Mouse (Mus musculus) megakaryocyte-erythroid progenitor cell, adult 5-6 weeks (primary cell): ENCODE results near the gene C1qtnf5. TPM values are rescaled to one million over a fixed set of nuclear protein-coding genes. Genes with fewer than 3 reads are reported as not detected.

Experiments used
- ATAC-seq: replicated peaks from 2 replicates; pipeline ENCODE4 v1.8.0; 2016; ENCODE audit warnings: mild to moderate bottlenecking, inconsistent platforms; ENCODE audit not compliant: severe bottlenecking, poor library complexity, low FRiP score, low TSS enrichment
- total RNA-seq, 2 experiments: library from RNA; stranded (forward) in 1 of 2; stranded (reverse) in 1 of 2; fragments of 200-1000, 215-1000 nt in 1 of 2; fragments of >200 nt in 1 of 2; fragmentation: Nextera tagmentation in 1 of 2; gene quantifications; 2 replicates each; pipeline ENCODE4 v1.2.3; 2014 to 2017

The C1qtnf5 gene
- total RNA-seq (2014; fragmentation: Nextera tagmentation) (not detected in 2 replicates), total RNA-seq (2017) (not detected in 2 replicates)

GRCm38 (mm10) chr9:44107110-44107509 lies at the start of gene C1qtnf5:
C1qtnf5 (plus strand) TSS chr9:44107245.
- ATAC-seq: no peak

DNA sequence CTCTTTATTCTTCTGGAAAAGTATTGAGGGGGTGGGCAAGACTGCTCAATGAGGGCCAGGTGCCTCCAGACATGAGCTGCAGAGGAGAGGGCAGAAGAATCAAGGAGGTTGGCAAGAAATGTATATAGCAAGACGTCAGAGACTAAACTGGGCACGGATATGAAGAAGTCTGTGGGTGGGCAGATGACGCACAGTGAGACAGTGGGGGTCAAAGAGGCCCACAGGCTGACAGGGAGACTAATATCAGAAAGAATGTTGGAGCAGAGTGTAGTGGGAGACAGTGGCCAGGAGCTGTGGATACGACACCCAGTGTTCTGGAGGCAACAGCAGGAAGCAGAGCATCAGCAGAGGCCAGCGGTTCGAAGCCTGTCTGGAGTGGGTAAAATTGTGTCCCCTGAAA lies 48.4 kb upstream of the C1qtnf5 start:
- no peak for ATAC-seq

GRCm38 (mm10) chr9:44065177-44065576 lies 41.9 kb upstream of the C1qtnf5 start:
- ATAC-seq: no peak

DNA sequence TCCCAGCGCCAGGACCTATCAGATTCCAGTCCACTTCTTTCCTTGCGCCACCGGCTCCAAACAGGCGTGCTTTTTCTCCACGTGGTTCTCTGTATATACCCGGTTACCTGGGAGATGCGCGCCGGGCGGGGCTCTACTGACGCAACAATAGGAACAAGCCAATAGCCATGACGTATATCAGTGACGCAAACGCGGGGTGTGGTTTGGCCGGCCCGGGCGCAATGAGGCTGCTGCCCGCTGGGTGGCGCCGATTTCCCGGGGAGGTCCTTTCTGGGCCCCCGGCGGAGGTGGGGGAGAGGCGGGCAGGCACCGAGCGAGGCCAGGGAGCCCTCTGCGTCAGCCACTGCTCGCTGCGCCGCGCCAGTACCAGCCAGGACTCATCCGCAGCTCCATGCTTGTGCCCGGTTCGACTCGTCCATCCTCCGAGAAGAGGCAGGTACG lies 40.2 kb upstream of the C1qtnf5 start, which contains the start of gene Usp2:
Usp2 (plus strand) TSS at position 237 of the 441 bp plus-strand sequence.
- peak; percentile 95 for ATAC-seq

GRCm38 (mm10) chr9:44067241-44067959 lies 39.6 kb upstream of the C1qtnf5 start:
- ATAC-seq: peak; percentile 38

DNA sequence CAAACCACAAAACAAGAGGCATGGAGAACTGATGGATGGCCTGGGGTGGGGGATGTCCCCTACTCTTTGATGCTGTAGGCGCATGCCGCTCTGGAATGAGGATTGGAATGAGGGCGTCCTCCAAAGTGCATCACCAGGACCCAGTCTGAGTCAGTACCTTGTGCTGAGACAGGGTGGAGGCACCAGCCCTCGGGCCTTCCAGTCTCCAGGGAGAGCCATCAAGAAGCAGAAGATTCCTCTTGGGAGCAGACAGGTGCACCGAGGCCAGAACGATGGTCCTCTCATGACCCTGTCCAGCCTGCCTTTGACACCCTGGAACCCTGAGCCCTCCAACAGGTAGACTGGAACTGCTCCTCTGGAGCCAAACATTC lies 39.1 kb upstream of the C1qtnf5 start:
- ATAC-seq: no peak

DNA sequence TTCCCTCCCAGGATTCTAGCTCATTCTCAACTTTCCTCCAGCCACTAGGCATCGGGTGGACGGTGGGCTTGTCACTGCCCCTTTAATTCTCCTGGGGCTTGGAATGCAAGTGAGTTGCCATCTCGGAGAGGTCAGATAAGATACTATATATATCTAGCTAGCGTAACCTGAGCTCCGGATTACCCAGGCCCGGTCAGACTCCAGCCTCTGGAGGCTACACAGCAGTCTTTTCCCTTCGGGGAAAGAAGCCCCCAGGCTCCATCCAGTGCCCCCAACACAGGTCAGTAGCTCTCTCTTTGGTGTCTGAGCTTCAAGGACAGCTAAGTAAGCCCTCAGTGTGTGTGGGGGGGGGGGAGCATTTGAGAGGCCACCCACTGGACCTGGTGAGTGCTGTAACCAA lies 37.8 kb upstream of the C1qtnf5 start:
- ATAC-seq: no peak

GRCm38 (mm10) chr9:44070113-44070843 lies 36.8 kb upstream of the C1qtnf5 start:
- ATAC-seq: no peak

DNA sequence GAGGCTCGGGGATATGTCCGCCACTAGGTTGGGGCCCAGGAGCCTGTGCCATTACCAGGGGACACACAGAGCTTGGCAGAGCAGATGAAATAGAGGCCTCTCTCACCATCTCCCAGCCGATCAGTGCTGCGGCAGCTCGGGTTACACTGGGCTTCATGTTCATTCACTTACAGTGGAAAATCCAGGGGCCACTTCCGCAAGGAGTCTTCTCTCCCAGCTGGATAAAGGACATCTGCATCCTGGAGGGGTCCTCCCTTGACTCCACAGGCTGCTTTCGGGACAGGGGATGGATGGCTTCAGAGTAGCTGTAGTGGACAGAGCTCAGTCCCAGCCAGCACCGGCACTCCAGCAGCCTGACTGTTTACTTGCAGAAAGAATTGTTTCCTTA lies 36.2 kb upstream of the C1qtnf5 start:
- no peak for ATAC-seq

- ATAC-seq: no peak
Measured at GRCm38 (mm10) chr9:44071914-44072598, 35.0 kb upstream of the C1qtnf5 start.

- ATAC-seq: no peak
Measured at GRCm38 (mm10) chr9:44072599-44072915, 34.5 kb upstream of the C1qtnf5 start.

DNA sequence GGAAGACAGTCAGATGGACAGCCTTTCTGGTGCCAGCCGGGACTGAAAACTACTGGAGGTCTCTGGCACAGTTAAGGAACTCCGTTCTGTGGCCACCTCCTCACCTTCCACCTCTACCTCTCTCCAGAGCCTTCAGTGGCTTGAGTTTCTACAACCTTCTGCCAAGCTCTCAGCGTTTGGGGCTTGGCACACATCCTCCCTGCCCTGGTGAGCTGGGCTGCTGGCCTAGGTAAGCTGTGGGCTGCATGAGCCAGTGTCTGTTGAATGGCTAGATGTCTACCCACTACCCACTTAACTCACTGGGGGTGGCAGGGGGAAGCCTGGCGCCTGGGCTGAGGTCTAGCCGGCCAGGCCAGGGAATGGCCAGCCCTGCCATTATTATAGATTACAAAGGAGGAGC lies 33.9 kb upstream of the C1qtnf5 start:
- no peak for ATAC-seq

DNA sequence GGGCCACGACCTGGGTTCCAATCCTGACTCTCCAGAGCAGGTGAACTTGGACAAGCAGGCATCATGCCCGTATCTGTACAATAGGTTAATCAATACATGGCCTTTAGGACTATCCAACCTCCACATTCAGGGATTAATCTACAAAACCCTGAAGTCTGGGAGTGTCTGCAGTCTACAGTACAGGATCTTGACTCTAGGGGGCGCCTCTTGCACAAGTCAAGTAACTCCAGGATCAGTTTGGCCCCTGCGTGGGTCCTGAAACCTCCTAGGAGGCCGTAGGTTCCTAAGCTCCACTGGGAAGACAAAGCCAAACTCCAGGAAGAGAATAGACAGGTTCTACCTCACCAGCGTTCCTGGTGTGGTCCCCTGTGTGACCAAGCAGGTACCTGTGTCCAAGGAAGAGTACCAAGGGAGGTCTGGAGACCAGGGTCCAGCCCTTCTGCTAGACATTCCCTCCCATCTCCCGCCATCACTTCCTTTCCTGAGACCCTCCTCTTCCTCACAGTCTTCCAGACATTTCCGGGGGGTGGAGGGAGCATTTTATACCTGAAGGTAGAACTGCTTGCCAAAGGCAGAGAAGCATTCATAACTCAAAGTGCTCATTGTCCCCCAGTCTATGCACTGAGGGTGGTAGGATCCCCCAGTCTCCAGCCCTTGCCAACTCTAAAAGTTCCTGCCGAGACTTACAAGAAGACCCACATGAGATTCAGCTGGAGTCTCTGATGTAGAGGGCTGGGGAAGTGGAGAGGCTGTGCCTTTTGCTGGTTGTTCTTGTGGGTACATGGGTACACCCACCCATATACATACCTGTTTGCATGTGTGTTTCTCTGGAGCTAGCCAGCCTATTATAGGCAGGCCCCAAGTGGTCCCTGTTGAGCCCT lies 32.4 kb upstream of the C1qtnf5 start:
- no peak for ATAC-seq

- no peak for ATAC-seq
Measured at GRCm38 (mm10) chr9:44075276-44075995, 31.6 kb upstream of the C1qtnf5 start.

DNA sequence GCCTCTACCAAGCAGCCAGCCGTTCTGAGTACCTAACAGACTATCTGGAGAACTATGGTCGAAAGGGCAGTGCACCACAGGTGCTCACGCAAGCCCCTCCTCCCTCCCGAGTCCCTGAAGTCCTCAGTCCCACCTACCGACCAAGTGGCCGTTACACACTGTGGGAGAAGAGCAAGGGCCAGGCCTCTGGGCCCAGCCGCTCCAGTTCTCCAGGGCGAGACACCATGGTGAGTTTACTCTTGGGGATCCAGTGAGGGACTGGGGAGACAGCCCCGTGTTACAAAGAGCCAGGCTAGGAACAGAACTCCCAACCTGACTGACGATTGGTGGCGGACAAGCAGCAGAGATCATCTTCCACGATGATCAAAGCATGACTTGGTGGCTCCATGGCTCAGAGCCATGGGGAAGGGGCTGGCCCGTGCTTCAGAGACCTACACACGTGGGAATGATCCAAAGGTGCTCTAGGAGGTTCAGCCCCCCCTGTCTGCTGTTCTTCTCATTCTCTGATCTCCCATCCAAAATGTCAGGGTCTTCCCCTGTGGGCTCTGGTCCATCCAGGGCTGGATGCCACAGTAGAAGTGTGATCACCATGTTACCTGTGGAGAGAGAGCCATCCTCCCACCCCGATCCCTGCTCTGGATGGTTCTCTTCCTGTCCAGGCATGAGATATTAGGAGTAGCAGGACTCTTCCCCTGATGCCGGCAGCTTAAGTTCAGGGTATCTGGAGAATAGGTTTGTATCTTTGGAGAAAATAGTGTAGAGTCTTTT lies 30.9 kb upstream of the C1qtnf5 start:
- ATAC-seq: no peak

DNA sequence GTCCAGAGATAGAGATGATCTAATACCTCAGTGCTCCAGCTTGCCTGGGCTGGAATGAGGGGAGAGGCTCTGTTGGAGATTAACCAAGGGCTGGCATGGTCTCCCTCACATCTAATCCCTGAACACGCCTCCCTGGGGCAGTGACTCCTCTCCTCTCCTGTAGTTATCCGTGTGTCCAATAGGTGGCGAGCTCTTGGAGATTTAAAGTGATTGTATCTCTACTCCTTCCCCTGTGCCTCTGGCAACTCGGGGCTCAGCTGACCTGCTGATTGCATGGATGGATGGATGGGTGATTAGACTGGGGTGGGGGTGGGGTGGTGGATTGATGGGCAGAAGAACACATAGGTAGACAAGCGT lies 30.3 kb upstream of the C1qtnf5 start:
- peak; percentile 74 for ATAC-seq

- no peak for ATAC-seq
Measured at GRCm38 (mm10) chr9:44077266-44077910, 29.7 kb upstream of the C1qtnf5 start.
